Mouse (Mus musculus) intestine, embryonic 15.5 days (tissue): ENCODE results near the gene Znhit1. TPM values are rescaled to one million over a fixed set of nuclear protein-coding genes. Genes with fewer than 3 reads are reported as not detected.
"Not testable (repeated sequence)": the region's sequence is repeated elsewhere in the genome, so short reads cannot be mapped to it uniquely, and the experiment has no call there.

Source experiments
- ATAC-seq: fragments of 200-750 bp; cut with Nextera tagmentation; 2 replicates; pipeline ENCODE4 v1.8.0; 2017; ENCODE audit warnings: moderate TSS enrichment, moderate library complexity
- H3K27ac ChIP-seq: fragments of 300-500 bp; sonication (generic); 2 replicates; pipeline ENCODE4 v1.5.1; 2015; ENCODE audit warnings: mild to moderate bottlenecking, inconsistent platforms
- H3K27me3 ChIP-seq: fragments of 300-500 bp; sonication (generic); replicated peaks from 2 replicates; pipeline ENCODE4 v1.6.1; 2015; ENCODE audit warnings: inconsistent platforms
- H3K36me3 ChIP-seq: fragments of 300-500 bp; sonication (generic); 2 replicates; pipeline ENCODE4 v1.6.1; 2015; ENCODE audit warnings: inconsistent platforms
- H3K4me1 ChIP-seq: fragments of 300-500 bp; sonication (generic); replicated peaks from 2 replicates; pipeline ENCODE4 v1.6.1; 2015; ENCODE audit warnings: inconsistent platforms
- H3K4me2 ChIP-seq: fragments of 300-500 bp; sonication (generic); replicated peaks from 2 replicates; pipeline ENCODE4 v1.6.1; 2015; ENCODE audit warnings: mild to moderate bottlenecking, inconsistent platforms
- H3K4me3 ChIP-seq: fragments of 300-500 bp; sonication (generic); replicated peaks from 2 replicates; pipeline ENCODE4 v1.5.1; 2015; ENCODE audit warnings: inconsistent platforms
- H3K9ac ChIP-seq: fragments of 300-500 bp; sonication (generic); 2 replicates; pipeline ENCODE4 v1.6.1; 2015; ENCODE audit warnings: inconsistent platforms
- H3K9me3 ChIP-seq: fragments of 300-500 bp; sonication (generic); 2 replicates; pipeline ENCODE4 v1.6.1; 2016; ENCODE audit warnings: inconsistent platforms
- WGBS: fragments of 180-500 bp; shearing (Covaris S2); methylation state at CpG from one replicate; pipeline ENCODE4 v1.1.7; 2015; 5-methylcytosine and 5-hydroxymethylcytosine counted together
- polyA plus RNA-seq: library from polyadenylated mRNA; unstranded; fragments of >200 nt; fragmentation: Nextera tagmentation; extraction: Ambion mirVana; gene quantifications from 2 replicates; pipeline ENCODE4 v1.2.1, GENCODE M21; 2015

Znhit1 gene
- polyA plus RNA-seq, 1 experiment from 2014 or later = 99.9 TPM

DNA sequence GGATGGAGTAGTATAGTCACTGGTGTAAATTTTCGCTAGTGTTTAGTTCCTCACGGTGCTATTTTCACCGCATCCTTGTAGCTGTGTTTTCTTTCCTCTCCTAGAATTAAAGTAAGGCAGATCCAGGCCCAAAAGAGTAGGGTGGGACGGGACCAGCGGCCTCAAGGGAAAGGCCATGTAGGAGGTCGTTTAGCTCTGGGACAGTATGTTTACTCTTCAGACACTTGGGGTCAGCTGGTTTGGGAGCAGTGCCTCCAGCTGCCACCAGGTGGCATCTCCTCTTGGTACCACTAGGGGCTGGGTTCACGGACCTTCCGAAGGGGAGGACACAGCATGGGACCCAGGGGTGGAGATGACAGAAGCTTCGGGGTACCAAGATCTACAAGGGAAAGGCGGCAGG, 25.3 kb downstream of the Znhit1 start:
- H3K27me3 ChIP-seq = no peaks in the 10 kb centered on the region
- WGBS = under 1% methylated on average over 10 of the region's 10 CpGs
- peak overlapping the region; percentile 78 for H3K4me3 ChIP-seq
- peaks cover 15% of the 10 kb centered on the region for H3K36me3 ChIP-seq
- peak overlapping the region; percentile 87 for H3K27ac ChIP-seq
- H3K4me1 ChIP-seq = peaks cover 44% of the 10 kb centered on the region
- peak overlapping the region; percentile 75 for H3K9ac ChIP-seq
- H3K9me3 ChIP-seq = no peaks in the 10 kb centered on the region
- ATAC-seq = peak; percentile 50
- H3K4me2 ChIP-seq = peak overlapping the region; percentile 78

DNA sequence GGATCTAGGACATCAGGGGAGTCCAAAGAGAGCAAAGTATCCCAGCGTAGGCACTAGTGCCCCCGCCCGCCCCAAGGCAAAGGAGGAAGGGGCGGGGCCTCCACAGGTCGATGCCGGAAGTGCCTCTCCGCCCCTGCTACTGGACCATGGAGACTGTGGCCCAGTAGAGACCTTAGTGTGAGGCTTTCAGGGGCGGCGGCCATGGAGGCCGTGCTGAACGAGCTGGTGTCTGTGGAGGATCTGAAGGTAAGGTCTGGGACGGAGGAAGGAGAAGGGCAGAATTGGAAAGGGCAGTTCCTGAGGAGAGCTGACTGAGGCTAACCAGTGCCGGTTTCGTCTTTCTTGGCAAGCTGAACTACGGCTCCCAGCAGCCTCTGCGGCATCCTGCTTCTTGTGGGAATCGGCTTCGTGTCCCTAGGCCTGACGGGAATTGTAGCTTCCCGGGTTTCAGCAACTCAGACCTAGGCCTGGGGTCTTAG, 25.8 kb downstream of the Znhit1 start:
- Histone ChIP-seq H3K9me3 (no peaks in the 10 kb centered on the region), H3K4me1 (peaks cover 40% of the 10 kb centered on the region), H3K27ac (peak overlapping the region; percentile 87), H3K4me2 (peak overlapping the region; percentile 78), H3K36me3 (peaks cover 15% of the 10 kb centered on the region), H3K4me3 (peak overlapping the region; percentile 78), H3K27me3 (no peaks in the 10 kb centered on the region), H3K9ac (peak overlapping the region; percentile 75)
- under 1% methylated on average over 20 of the region's 20 CpGs for WGBS
- peak; percentile 83 for ATAC-seq

- 27% methylated on average over 5 of the region's 5 CpGs for WGBS
- Histone ChIP-seq H3K4me3 (peak overlapping the region; percentile 78), H3K4me1 (peaks cover 39% of the 10 kb centered on the region), H3K36me3 (peaks cover 15% of the 10 kb centered on the region), H3K27ac (peak overlapping the region; percentile 87), H3K9ac (peak overlapping the region; percentile 75), H3K27me3 (no peaks in the 10 kb centered on the region), H3K9me3 (no peaks in the 10 kb centered on the region), H3K4me2 (peak overlapping the region; percentile 78)
- peak; percentile 1 for ATAC-seq
Measured at GRCm38 (mm10) chr5:136961334-136961982, 26.4 kb downstream of the Znhit1 start.

DNA sequence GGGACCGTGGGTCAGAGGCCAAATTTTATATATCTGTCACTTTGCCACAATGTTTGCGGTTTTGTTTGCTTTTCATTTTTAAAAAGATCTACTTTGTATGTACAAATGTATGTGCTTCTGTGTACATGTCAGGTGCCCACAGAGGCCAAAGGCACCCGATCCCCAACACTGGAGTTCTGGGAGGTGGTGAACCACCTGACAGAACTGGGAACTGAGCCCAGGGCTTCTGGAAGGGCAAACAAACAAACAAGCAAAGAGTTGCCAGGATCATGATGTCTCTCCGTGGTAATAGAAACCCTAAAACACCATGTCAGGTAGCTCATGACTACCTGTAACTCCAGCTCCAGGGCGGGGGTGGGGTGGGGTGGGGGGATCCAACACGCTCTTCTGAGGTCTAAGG, 27.8 kb downstream of the Znhit1 start:
- Histone ChIP-seq H3K4me3 (no peak overlapping the region), H3K9ac (no peak overlapping the region), H3K4me2 (no peak overlapping the region), H3K36me3 (peaks cover 11% of the 10 kb centered on the region), H3K27ac (no peak overlapping the region), H3K4me1 (peaks cover 28% of the 10 kb centered on the region), H3K9me3 (no peaks in the 10 kb centered on the region), H3K27me3 (no peaks in the 10 kb centered on the region)
- 88% methylated on average over 6 of the region's 6 CpGs for WGBS
- no peak for ATAC-seq

GRCm38 (mm10) chr5:136958991-136959605, 28.7 kb downstream of the Znhit1 start:
- peaks cover 9% of the 10 kb centered on the region for H3K36me3 ChIP-seq
- H3K27ac ChIP-seq = peak overlapping the region; percentile 87
- peak overlapping the region; percentile 37 for H3K4me2 ChIP-seq
- no peak overlapping the region for H3K4me3 ChIP-seq
- no peaks in the 10 kb centered on the region for H3K27me3 ChIP-seq
- WGBS = 27% methylated on average over 5 of the region's 5 CpGs
- no peaks in the 10 kb centered on the region for H3K9me3 ChIP-seq
- H3K9ac ChIP-seq = no peak overlapping the region
- ATAC-seq = peak; percentile 69
- H3K4me1 ChIP-seq = peaks cover 30% of the 10 kb centered on the region

- Histone ChIP-seq H3K4me3 (no peak overlapping the region), H3K4me1 (peaks cover 24% of the 10 kb centered on the region), H3K9me3 (no peaks in the 10 kb centered on the region), H3K4me2 (no peak overlapping the region), H3K27me3 (no peaks in the 10 kb centered on the region), H3K9ac (no peak overlapping the region), H3K27ac (peak overlapping the region; percentile 17; the same call in 1 of the 2 replicates), H3K36me3 (no peaks in the 10 kb centered on the region; the same call in 1 of the 2 replicates)
- 72% methylated on average over 1 of the region's 1 CpGs for WGBS
- no peak for ATAC-seq
Measured at GRCm38 (mm10) chr5:136957250-136957649, 30.6 kb downstream of the Znhit1 start.

DNA sequence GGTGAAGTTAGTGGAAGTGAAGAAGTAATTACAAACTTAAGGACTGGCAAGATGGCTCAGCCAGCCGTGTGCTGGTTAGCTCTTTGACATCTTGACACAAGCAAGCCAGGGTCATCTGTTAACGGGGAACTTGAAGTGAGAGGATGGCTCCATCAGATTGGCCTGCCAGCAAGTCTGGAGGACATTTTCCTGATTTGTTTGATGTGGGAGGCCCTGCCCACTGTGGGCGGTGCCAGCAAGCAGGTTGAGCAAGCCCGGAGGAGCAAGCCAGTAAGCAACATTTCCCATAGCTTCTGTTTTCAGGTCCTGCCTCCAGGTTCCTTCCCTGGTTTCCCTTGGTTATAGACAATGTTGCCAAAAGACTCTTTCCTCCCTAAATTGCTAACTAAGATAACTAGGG, 32.2 kb downstream of the Znhit1 start:
- H3K27ac ChIP-seq = no peak overlapping the region
- H3K4me2 ChIP-seq = no peak overlapping the region
- no peak overlapping the region for H3K4me3 ChIP-seq
- H3K9me3 ChIP-seq = no peaks in the 10 kb centered on the region
- no peaks in the 10 kb centered on the region for H3K27me3 ChIP-seq
- 78% methylated on average over 4 of the region's 4 CpGs for WGBS
- peaks cover 18% of the 10 kb centered on the region for H3K4me1 ChIP-seq
- H3K36me3 ChIP-seq = no peaks in the 10 kb centered on the region; the same call in 1 of the 2 replicates
- ATAC-seq = no peak
- no peak overlapping the region for H3K9ac ChIP-seq

GRCm38 (mm10) chr5:136953440-136953951, 34.3 kb downstream of the Znhit1 start:
- Histone ChIP-seq H3K4me3 (peak overlapping the region; percentile 73), H3K36me3 (no peaks in the 10 kb centered on the region; the same call in 1 of the 2 replicates), H3K4me1 (peaks cover 17% of the 10 kb centered on the region), H3K4me2 (peak overlapping the region; percentile 55), H3K9ac (peak overlapping the region; percentile 78), H3K27me3 (no peaks in the 10 kb centered on the region), H3K27ac (peak overlapping the region; percentile 78; the same call in 1 of the 2 replicates), H3K9me3 (no peaks in the 10 kb centered on the region)
- 1% methylated on average over 12 of the region's 12 CpGs for WGBS
- peak; percentile 48; the same call in 1 of the 2 replicates for ATAC-seq

GRCm38 (mm10) chr5:136953015-136953414, 34.8 kb downstream of the Znhit1 start, which contains the start of gene Fis1:
TSS of gene Fis1 (plus strand) at chr5:136953275.
- Histone ChIP-seq H3K27me3 (no peaks in the 10 kb centered on the region), H3K9me3 (no peaks in the 10 kb centered on the region), H3K36me3 (no peaks in the 10 kb centered on the region; the same call in 1 of the 2 replicates), H3K4me3 (peak within 1 kb of the TSS; percentile 73), H3K4me2 (peak within 1 kb of the TSS; percentile 55), H3K27ac (peak within 1 kb of the TSS; percentile 78; the same call in 1 of the 2 replicates), H3K9ac (peak within 1 kb of the TSS; percentile 78), H3K4me1 (peaks cover 15% of the 10 kb centered on the region)
- peak; percentile 99 for ATAC-seq
- WGBS = under 1% methylated on average over 23 of the region's 23 CpGs

DNA sequence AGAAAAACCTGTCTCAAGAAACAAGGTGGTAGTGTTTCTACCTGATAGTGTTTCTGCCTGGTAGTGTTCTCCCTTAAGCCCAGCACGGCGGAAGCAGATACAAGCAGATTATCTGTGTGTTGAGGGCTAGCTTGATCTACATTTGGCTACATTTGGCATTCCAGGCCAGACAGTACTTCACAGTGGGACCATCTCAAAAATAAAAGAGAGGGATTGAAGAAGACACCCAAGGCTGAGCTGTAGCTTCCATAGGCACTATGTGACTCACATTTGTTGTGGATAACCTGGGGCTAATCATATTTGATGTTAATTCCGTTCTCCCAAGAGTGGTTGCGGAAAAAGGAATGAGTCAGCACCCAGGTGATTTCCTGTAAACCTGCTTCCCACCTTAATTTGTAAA, 35.7 kb downstream of the Znhit1 start:
- Histone ChIP-seq H3K4me1 (peaks cover 15% of the 10 kb centered on the region), H3K27ac (no peak overlapping the region), H3K9ac (no peak overlapping the region), H3K36me3 (no peaks in the 10 kb centered on the region; the same call in 1 of the 2 replicates), H3K4me2 (peak overlapping the region; percentile 55; the same call in 1 of the 2 replicates), H3K9me3 (no peaks in the 10 kb centered on the region), H3K27me3 (no peaks in the 10 kb centered on the region), H3K4me3 (no peak overlapping the region)
- 70% methylated on average over 4 of the region's 4 CpGs for WGBS
- no peak for ATAC-seq

DNA sequence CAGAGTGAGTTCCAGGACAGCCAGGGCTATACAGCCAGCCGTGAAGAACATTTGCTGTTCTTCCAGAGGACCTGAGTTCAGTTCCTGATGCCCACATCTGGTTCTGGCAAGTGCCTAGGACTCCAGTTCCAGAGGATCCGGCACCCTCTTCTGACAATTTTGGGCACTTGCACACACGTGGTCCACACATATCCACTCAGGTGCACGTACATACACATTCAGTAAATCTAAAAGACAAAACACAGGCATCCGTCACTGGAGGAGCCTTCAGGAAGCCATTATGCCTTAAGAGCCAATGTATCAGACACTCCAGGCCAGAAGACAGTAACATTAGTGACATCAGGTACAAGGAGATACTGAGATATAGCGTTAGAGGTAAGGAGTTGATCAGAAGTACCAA, 37.3 kb downstream of the Znhit1 start:
- Histone ChIP-seq H3K27me3 (no peaks in the 10 kb centered on the region), H3K4me3 (no peak overlapping the region), H3K9me3 (no peaks in the 10 kb centered on the region), H3K27ac (no peak overlapping the region), H3K4me2 (no peak overlapping the region), H3K9ac (no peak overlapping the region), H3K4me1 (peaks cover 7% of the 10 kb centered on the region), H3K36me3 (no peaks in the 10 kb centered on the region; the same call in 1 of the 2 replicates)
- ATAC-seq = no peak
- WGBS = 91% methylated on average over 6 of the region's 6 CpGs

DNA sequence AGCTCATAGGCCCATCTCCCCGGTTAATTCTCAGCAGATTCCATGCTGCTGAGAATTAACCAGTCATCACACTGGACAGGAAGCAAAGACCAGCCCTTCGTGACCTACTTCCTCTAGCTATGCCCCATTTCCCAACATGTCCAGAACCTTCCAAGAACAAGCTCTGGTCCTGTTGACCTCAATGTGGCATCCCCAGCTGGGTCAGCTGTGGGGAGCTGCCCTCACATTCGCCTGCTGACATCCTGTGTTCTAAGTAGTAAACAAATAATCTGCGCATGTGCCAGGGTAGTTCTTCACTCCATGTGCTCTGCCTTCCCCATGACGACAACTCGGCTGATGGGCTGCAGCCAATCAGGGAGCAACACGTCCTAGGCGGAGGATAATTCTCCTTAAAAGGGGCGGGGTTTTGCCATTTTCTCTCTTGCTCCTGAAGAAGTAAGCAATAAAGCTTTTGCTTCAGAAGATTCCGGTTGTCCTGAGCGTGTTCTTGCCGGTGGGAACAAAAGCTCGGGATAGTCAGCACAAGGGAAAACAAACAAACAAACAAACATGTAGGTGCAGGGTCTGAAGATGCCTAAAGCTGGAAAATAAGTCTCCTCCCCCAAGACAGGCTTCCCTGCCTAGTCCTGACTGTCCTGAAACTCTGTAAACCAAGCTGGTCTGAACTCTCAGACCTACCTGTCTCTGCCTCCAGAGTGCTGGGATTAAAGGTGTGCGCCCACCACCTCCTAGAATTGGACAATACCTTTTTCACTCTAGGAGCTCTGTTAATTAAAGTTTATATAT, 38.1 kb downstream of the Znhit1 start:
- H3K36me3 ChIP-seq, H3K27ac ChIP-seq, H3K4me2 ChIP-seq, H3K4me1 ChIP-seq, ATAC-seq, H3K27me3 ChIP-seq, H3K9me3 ChIP-seq, H3K9ac ChIP-seq, H3K4me3 ChIP-seq: not testable (repeated sequence)
- WGBS = 79% methylated on average over 14 of the region's 14 CpGs
